Mouse (Mus musculus) kidney, adult 2 months (tissue): ENCODE results near the gene Xiap.

ENCODE experiments used
- CTCF ChIP-seq: fragments of 200-500 bp; conservative IDR thresholded peaks from 2 replicates; pipeline ENCODE4 v1.5.1; 2011; ENCODE audit warnings: low read depth, mild to moderate bottlenecking, control low read depth, low read length, moderate library complexity, mixed read lengths; ENCODE audit not compliant: insufficient read depth, insufficient read length
- POLR2A ChIP-seq: fragments of 200-500 bp; IDR thresholded peaks from one replicate; pipeline ENCODE4 v1.6.1; 2011; ENCODE audit warnings: low read depth, low read length, control low read depth

DNA sequence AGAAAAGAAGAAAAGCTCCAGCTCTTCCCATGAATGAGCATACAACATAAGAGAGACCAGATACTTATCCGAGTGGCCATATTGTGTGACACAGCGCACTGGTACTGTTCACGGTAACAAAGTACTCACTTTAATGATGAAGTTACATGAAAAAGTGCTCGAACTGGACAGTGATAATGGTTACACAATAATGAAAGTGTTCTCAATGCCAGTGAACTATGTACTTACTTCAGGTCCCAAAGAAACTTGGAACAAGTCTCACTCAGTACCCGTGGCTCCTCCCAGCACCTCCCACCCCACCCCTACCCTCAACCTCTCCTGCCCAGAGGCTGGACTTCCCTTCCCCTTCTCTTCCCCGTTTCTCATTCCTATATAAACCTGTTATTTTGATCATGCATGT lies 5.6 kb downstream of the Xiap start:
- no peak for TF ChIP-seq POLR2A
- TF ChIP-seq CTCF, result no peak
